Mouse (Mus musculus): ENCODE data around the gene H2-Ob. TPM values are rescaled to one million over a fixed set of nuclear protein-coding genes. Genes with fewer than 3 reads are reported as not detected.
"Not testable (repeated sequence)": the region's sequence is repeated elsewhere in the genome, so short reads cannot be mapped to it uniquely, and the experiment has no call there.

Gene H2-Ob
- polyA plus RNA-seq, 1 experiment from 2014 or later: not detected

GRCm38 (mm10) chr17:34211746-34212365 is 26.8 kb upstream of the H2-Ob start:
- Histone ChIP-seq H3K27me3 (replicated peaks; ENCODE audit: control insufficient read depth, insufficient read depth, low read length) (peaks cover 34% of the 10 kb centered on the region), H3K4me2 (no peak overlapping the region), H3K27ac (ENCODE audit: low read depth, low read length) (no peak overlapping the region), H3K4me3 (ENCODE audit: low read depth, low read length) (no peak overlapping the region), H3K9ac (ENCODE audit: low read depth, low read length) (no peak overlapping the region), H3K36me3 (ENCODE audit: control insufficient read depth, insufficient read depth, low read length) (no peaks in the 10 kb centered on the region), H3K4me1 (replicated peaks; ENCODE audit: control insufficient read depth, insufficient read depth, low read length) (peaks cover 12% of the 10 kb centered on the region), H3K9me3 (ENCODE audit: control insufficient read depth, low read length) (no peaks in the 10 kb centered on the region)
- DNase-seq (ENCODE audit: low spot score) (no peak), ATAC-seq (replicated peaks; ENCODE audit: low FRiP score) (no peak)
- 32% methylated on average over 23 of the region's 23 CpGs for WGBS

GRCm38 (mm10) chr17:34213936-34214335 is 24.8 kb upstream of the H2-Ob start:
- 58% methylated on average over 21 of the region's 21 CpGs for WGBS
- Histone ChIP-seq H3K9ac (ENCODE audit: low read depth, low read length) (no peak overlapping the region), H3K4me3 (ENCODE audit: low read depth, low read length) (no peak overlapping the region), H3K27ac (ENCODE audit: low read depth, low read length) (no peak overlapping the region), H3K9me3 (ENCODE audit: control insufficient read depth, low read length) (no peaks in the 10 kb centered on the region), H3K4me1 (replicated peaks; ENCODE audit: control insufficient read depth, insufficient read depth, low read length) (peaks cover 12% of the 10 kb centered on the region), H3K27me3 (replicated peaks; ENCODE audit: control insufficient read depth, insufficient read depth, low read length) (peaks cover 34% of the 10 kb centered on the region), H3K36me3 (ENCODE audit: control insufficient read depth, insufficient read depth, low read length) (no peaks in the 10 kb centered on the region), H3K4me2 (no peak overlapping the region)
- ATAC-seq (replicated peaks; ENCODE audit: low FRiP score) (no peak), DNase-seq (ENCODE audit: low spot score) (no peak)

- Histone ChIP-seq H3K4me3 (ENCODE audit: low read depth, low read length) (no peak overlapping the region), H3K9me3 (ENCODE audit: control insufficient read depth, low read length) (no peaks in the 10 kb centered on the region), H3K27ac (ENCODE audit: low read depth, low read length) (no peak overlapping the region), H3K27me3 (replicated peaks; ENCODE audit: control insufficient read depth, insufficient read depth, low read length) (peaks cover 34% of the 10 kb centered on the region), H3K9ac (ENCODE audit: low read depth, low read length) (no peak overlapping the region), H3K36me3 (ENCODE audit: control insufficient read depth, insufficient read depth, low read length) (no peaks in the 10 kb centered on the region), H3K4me1 (replicated peaks; ENCODE audit: control insufficient read depth, insufficient read depth, low read length) (peaks cover 12% of the 10 kb centered on the region), H3K4me2 (no peak overlapping the region)
- 84% methylated on average over 12 of the region's 12 CpGs for WGBS
- no peak for ATAC-seq (replicated peaks; ENCODE audit: low FRiP score)
- no peak for DNase-seq (ENCODE audit: low spot score)
These were observed 23.5 kb upstream of the H2-Ob start for GRCm38 (mm10) chr17:34215176-34215575.

GRCm38 (mm10) chr17:34217216-34217928 is 21.3 kb upstream of the H2-Ob start:
- 83% methylated on average over 8 of the region's 8 CpGs for WGBS
- H3K9me3 ChIP-seq (ENCODE audit: control insufficient read depth, low read length): no peaks in the 10 kb centered on the region
- no peak overlapping the region for H3K4me2 ChIP-seq
- H3K27me3 ChIP-seq (replicated peaks; ENCODE audit: control insufficient read depth, insufficient read depth, low read length): peaks cover 20% of the 10 kb centered on the region
- no peaks in the 10 kb centered on the region for H3K36me3 ChIP-seq (ENCODE audit: control insufficient read depth, insufficient read depth, low read length)
- no peak for DNase-seq (ENCODE audit: low spot score)
- no peaks in the 10 kb centered on the region for H3K4me1 ChIP-seq (replicated peaks; ENCODE audit: control insufficient read depth, insufficient read depth, low read length)
- H3K9ac ChIP-seq (ENCODE audit: low read depth, low read length): no peak overlapping the region
- H3K27ac ChIP-seq (ENCODE audit: low read depth, low read length): no peak overlapping the region
- no peak for ATAC-seq (replicated peaks; ENCODE audit: low FRiP score)
- no peak overlapping the region for H3K4me3 ChIP-seq (ENCODE audit: low read depth, low read length)

- 87% methylated on average over 5 of the region's 5 CpGs for WGBS
- H3K36me3 ChIP-seq (ENCODE audit: control insufficient read depth, insufficient read depth, low read length): no peaks in the 10 kb centered on the region
- no peak for ATAC-seq (replicated peaks; ENCODE audit: low FRiP score)
These were observed 20.7 kb upstream of the H2-Ob start for GRCm38 (mm10) chr17:34217986-34218385.

GRCm38 (mm10) chr17:34218675-34219074 is 20.0 kb upstream of the H2-Ob start:
- no peak overlapping the region for H3K4me2 ChIP-seq
- H3K27ac ChIP-seq (ENCODE audit: low read depth, low read length): no peak overlapping the region
- ATAC-seq (replicated peaks; ENCODE audit: low FRiP score) (no peak), DNase-seq (ENCODE audit: low spot score) (no peak)
- no peak overlapping the region for H3K4me3 ChIP-seq (ENCODE audit: low read depth, low read length)
- no peaks in the 10 kb centered on the region for H3K36me3 ChIP-seq (ENCODE audit: control insufficient read depth, insufficient read depth, low read length)
- no peaks in the 10 kb centered on the region for H3K9me3 ChIP-seq (ENCODE audit: control insufficient read depth, low read length)
- 90% methylated on average over 11 of the region's 11 CpGs for WGBS
- no peaks in the 10 kb centered on the region for H3K4me1 ChIP-seq (replicated peaks; ENCODE audit: control insufficient read depth, insufficient read depth, low read length)
- peaks cover 9% of the 10 kb centered on the region for H3K27me3 ChIP-seq (replicated peaks; ENCODE audit: control insufficient read depth, insufficient read depth, low read length)
- H3K9ac ChIP-seq (ENCODE audit: low read depth, low read length): no peak overlapping the region

More at GRCm38 (mm10) chr17:34217986-34218385, 20.7 kb upstream of the H2-Ob start:
- Histone ChIP-seq H3K4me3 (ENCODE audit: low read depth, low read length) (no peak overlapping the region), H3K9ac (ENCODE audit: low read depth, low read length) (no peak overlapping the region), H3K4me1 (replicated peaks; ENCODE audit: control insufficient read depth, insufficient read depth, low read length) (no peaks in the 10 kb centered on the region), H3K27ac (ENCODE audit: low read depth, low read length) (no peak overlapping the region), H3K4me2 (no peak overlapping the region), H3K27me3 (replicated peaks; ENCODE audit: control insufficient read depth, insufficient read depth, low read length) (peaks cover 14% of the 10 kb centered on the region), H3K9me3 (ENCODE audit: control insufficient read depth, low read length) (no peaks in the 10 kb centered on the region)
- no peak for DNase-seq (ENCODE audit: low spot score)

- not testable (repeated sequence) for H3K27ac ChIP-seq (ENCODE audit: low read depth, low read length); DNase-seq (ENCODE audit: low spot score); H3K4me3 ChIP-seq (ENCODE audit: low read depth, low read length); H3K9me3 ChIP-seq (ENCODE audit: control insufficient read depth, low read length); H3K9ac ChIP-seq (ENCODE audit: low read depth, low read length); H3K27me3 ChIP-seq (replicated peaks; ENCODE audit: control insufficient read depth, insufficient read depth, low read length); H3K4me1 ChIP-seq (replicated peaks; ENCODE audit: control insufficient read depth, insufficient read depth, low read length); ATAC-seq (replicated peaks; ENCODE audit: low FRiP score); H3K4me2 ChIP-seq; H3K36me3 ChIP-seq (ENCODE audit: control insufficient read depth, insufficient read depth, low read length)
- 85% methylated on average over 8 of the region's 11 CpGs for WGBS
These were observed 19.6 kb upstream of the H2-Ob start for GRCm38 (mm10) chr17:34219096-34219495.

GRCm38 (mm10) chr17:34219801-34220200 is 18.9 kb upstream of the H2-Ob start:
- not testable (repeated sequence) for H3K4me3 ChIP-seq (ENCODE audit: low read depth, low read length); H3K4me2 ChIP-seq; H3K9me3 ChIP-seq (ENCODE audit: control insufficient read depth, low read length); H3K27me3 ChIP-seq (replicated peaks; ENCODE audit: control insufficient read depth, insufficient read depth, low read length); DNase-seq (ENCODE audit: low spot score); ATAC-seq (replicated peaks; ENCODE audit: low FRiP score); H3K27ac ChIP-seq (ENCODE audit: low read depth, low read length); H3K4me1 ChIP-seq (replicated peaks; ENCODE audit: control insufficient read depth, insufficient read depth, low read length); H3K9ac ChIP-seq (ENCODE audit: low read depth, low read length); H3K36me3 ChIP-seq (ENCODE audit: control insufficient read depth, insufficient read depth, low read length)
- WGBS: 91% methylated on average over 3 of the region's 7 CpGs

GRCm38 (mm10) chr17:34220401-34220800 is 18.3 kb upstream of the H2-Ob start:
- not testable (repeated sequence) for H3K9ac ChIP-seq (ENCODE audit: low read depth, low read length); H3K4me2 ChIP-seq; H3K36me3 ChIP-seq (ENCODE audit: control insufficient read depth, insufficient read depth, low read length); H3K4me1 ChIP-seq (replicated peaks; ENCODE audit: control insufficient read depth, insufficient read depth, low read length); H3K27ac ChIP-seq (ENCODE audit: low read depth, low read length); DNase-seq (ENCODE audit: low spot score); H3K9me3 ChIP-seq (ENCODE audit: control insufficient read depth, low read length); H3K27me3 ChIP-seq (replicated peaks; ENCODE audit: control insufficient read depth, insufficient read depth, low read length); ATAC-seq (replicated peaks; ENCODE audit: low FRiP score); H3K4me3 ChIP-seq (ENCODE audit: low read depth, low read length)
- WGBS: no CpG with 5 or more reads among the region's 16 CpGs

Data from liver, embryonic 11.5 days (tissue).